Mouse (Mus musculus) thymus, adult 2 months (tissue): ENCODE measurements around the gene Fam53a. TPM values are rescaled to one million over a fixed set of nuclear protein-coding genes. Genes with fewer than 3 reads are reported as not detected.

Source experiments
- DNase-seq: peaks from one replicate; pipeline ENCODE4 v3.0.0; 2021
- H3K27ac ChIP-seq: fragments of 200-500 bp; 2 replicates; pipeline ENCODE4 v1.5.1; 2012; ENCODE audit warnings: low read length, control low read depth; ENCODE audit not compliant: control insufficient read depth, insufficient read depth
- H3K27me3 ChIP-seq: fragments of 200-500 bp; 2 replicates; pipeline ENCODE4 v1.6.1; 2012; ENCODE audit warnings: mild to moderate bottlenecking, low read length, moderate library complexity, mixed read lengths; ENCODE audit not compliant: control insufficient read depth, insufficient read depth
- H3K36me3 ChIP-seq: fragments of 200-500 bp; 2 replicates; pipeline ENCODE4 v1.6.1; 2012; ENCODE audit warnings: mild to moderate bottlenecking, low read length, moderate library complexity; ENCODE audit not compliant: control insufficient read depth, insufficient read depth
- H3K4me1 ChIP-seq: fragments of 200-500 bp; replicated peaks from 2 replicates; pipeline ENCODE4 v1.6.1; 2012; ENCODE audit warnings: low read length; ENCODE audit not compliant: control insufficient read depth, insufficient read depth
- H3K4me3 ChIP-seq: fragments of 200-500 bp; 2 replicates; pipeline ENCODE4 v1.5.1; 2012; ENCODE audit warnings: mild to moderate bottlenecking, low read length, control low read depth, moderate library complexity; ENCODE audit not compliant: control insufficient read depth, insufficient read depth
- CTCF ChIP-seq: fragments of 200-500 bp; IDR thresholded peaks from 2 replicates; pipeline ENCODE4 v1.5.1; 2012; ENCODE audit warnings: mild to moderate bottlenecking, control low read depth, low read length, moderate library complexity, borderline replicate concordance; ENCODE audit not compliant: control insufficient read depth, poor library complexity, insufficient read depth; ENCODE audit errors: extremely low read depth
- POLR2A ChIP-seq: fragments of 200-500 bp; IDR thresholded peaks from 2 replicates; pipeline ENCODE4 v1.6.1; 2012; ENCODE audit warnings: mild to moderate bottlenecking, low read length, control low read depth, moderate library complexity; ENCODE audit not compliant: control insufficient read depth, poor library complexity, insufficient read depth; ENCODE audit errors: extremely low read depth
- WGBS: fragments of 180-500 bp; shearing (Covaris S2); methylation state at CpG from one replicate; pipeline ENCODE4 v1.1.7; 2018; 5-methylcytosine and 5-hydroxymethylcytosine counted together
- polyA plus RNA-seq: library from polyadenylated mRNA; depleted of rRNA; stranded (reverse); fragments of >200 nt; gene quantifications from 2 replicates; pipeline ENCODE4 v1.2.3, GENCODE M21; 2012; rRNA removed

The Fam53a gene
- polyA plus RNA-seq, result 89.5 and 125 TPM in 2 replicates

GRCm38 (mm10) chr5:33629301-33629987 lies at the start of gene Fam53a, which contains the start of gene Gm9903:
Gene Fam53a (minus strand): TSS chr5:33629635.
Gene Gm9903 (plus strand): TSS chr5:33629925.
- DNase-seq, result peak; percentile 100
- H3K4me1 ChIP-seq, result peaks cover 13% of the 10 kb centered on the region
- H3K27me3 ChIP-seq, result no peaks in the 10 kb centered on the region
- H3K4me3 ChIP-seq, result peak within 1 kb of the TSS; percentile 61
- peak; percentile 99 for TF ChIP-seq POLR2A
- TF ChIP-seq CTCF, result peak; percentile 68; the same call in 1 of the 2 replicates
- no peaks in the 10 kb centered on the region for H3K36me3 ChIP-seq
- under 1% methylated on average over 99 of the region's 99 CpGs for WGBS
- H3K27ac ChIP-seq, result peak within 1 kb of the TSS; percentile 91

- peaks cover 12% of the 10 kb centered on the region for H3K4me1 ChIP-seq
Observed at GRCm38 (mm10) chr5:33678244-33678643, 48.8 kb upstream of the Fam53a start.

GRCm38 (mm10) chr5:33675964-33676363 lies 46.5 kb upstream of the Fam53a start:
- H3K4me3 ChIP-seq, result no peak overlapping the region
- peaks cover 2% of the 10 kb centered on the region; the same call in 1 of the 2 replicates for H3K4me1 ChIP-seq
- TF ChIP-seq CTCF, result no peak
- TF ChIP-seq POLR2A, result no peak
- H3K36me3 ChIP-seq, result peaks cover 16% of the 10 kb centered on the region
- no peaks in the 10 kb centered on the region for H3K27me3 ChIP-seq
- H3K27ac ChIP-seq, result no peak overlapping the region
- WGBS, result 0% methylated on average over 1 of the region's 1 CpGs
- peak; percentile 26 for DNase-seq

More at GRCm38 (mm10) chr5:33678244-33678643, 48.8 kb upstream of the Fam53a start:
- 93% methylated on average over 5 of the region's 5 CpGs for WGBS
- Histone ChIP-seq H3K4me3 (no peak overlapping the region), H3K27ac (no peak overlapping the region), H3K36me3 (no peaks in the 10 kb centered on the region), H3K27me3 (no peaks in the 10 kb centered on the region)
- no peak for DNase-seq
- TF ChIP-seq CTCF (no peak), POLR2A (no peak)

- TF ChIP-seq POLR2A, result no peak
- no peak for TF ChIP-seq CTCF
- H3K4me3 ChIP-seq, result no peak overlapping the region
- H3K4me1 ChIP-seq, result no peaks in the 10 kb centered on the region
- WGBS, result 96% methylated on average over 3 of the region's 3 CpGs
- H3K27ac ChIP-seq, result no peak overlapping the region
- peaks cover 32% of the 10 kb centered on the region for H3K36me3 ChIP-seq
- no peaks in the 10 kb centered on the region for H3K27me3 ChIP-seq
- no peak for DNase-seq
Observed at GRCm38 (mm10) chr5:33674439-33674838, 45.0 kb upstream of the Fam53a start.

GRCm38 (mm10) chr5:33671659-33672058 lies 42.2 kb upstream of the Fam53a start:
- 68% methylated on average over 5 of the region's 5 CpGs for WGBS
- peaks cover 51% of the 10 kb centered on the region for H3K36me3 ChIP-seq
- TF ChIP-seq CTCF, result no peak
- no peak for TF ChIP-seq POLR2A

GRCm38 (mm10) chr5:33668223-33668622 lies 38.8 kb upstream of the Fam53a start:
- peak; percentile 50 for DNase-seq
- H3K4me1 ChIP-seq, result no peaks in the 10 kb centered on the region
- no peak overlapping the region for H3K4me3 ChIP-seq
- TF ChIP-seq POLR2A, result no peak
- TF ChIP-seq CTCF, result no peak
- H3K27ac ChIP-seq, result no peak overlapping the region
- peaks cover 57% of the 10 kb centered on the region for H3K36me3 ChIP-seq
- H3K27me3 ChIP-seq, result no peaks in the 10 kb centered on the region

More at GRCm38 (mm10) chr5:33671659-33672058, 42.2 kb upstream of the Fam53a start:
- DNase-seq, result no peak
- Histone ChIP-seq H3K4me3 (no peak overlapping the region), H3K4me1 (no peaks in the 10 kb centered on the region), H3K27ac (no peak overlapping the region), H3K27me3 (no peaks in the 10 kb centered on the region)

GRCm38 (mm10) chr5:33658664-33659050 lies 29.2 kb upstream of the Fam53a start:
- H3K36me3 ChIP-seq, result 0 out of 2 replicates have a peak, but pooled peaks cover 4% of the 10 kb centered on the region
- no peaks in the 10 kb centered on the region for H3K27me3 ChIP-seq
- no peak for TF ChIP-seq POLR2A
- no peak for TF ChIP-seq CTCF
- peak overlapping the region; percentile 60 for H3K4me3 ChIP-seq
- peaks cover 10% of the 10 kb centered on the region for H3K4me1 ChIP-seq
- under 1% methylated on average over 26 of the region's 26 CpGs for WGBS
- H3K27ac ChIP-seq, result no peak overlapping the region
- no peak for DNase-seq
